Mouse (Mus musculus) CH12.LX (cell line): ENCODE measurements around the gene Pcbd2. TPM values are rescaled to one million over a fixed set of nuclear protein-coding genes. Genes with fewer than 3 reads are reported as not detected.

Source experiments
- DNase-seq: peaks from one replicate; pipeline ENCODE4 v3.0.0-alpha.2; 2013; ENCODE audit errors: extremely low read depth
- H3K27ac ChIP-seq: 2 replicates; pipeline ENCODE4 v1.5.1; 2012; ENCODE audit warnings: low read depth, mild to moderate bottlenecking, control low read depth, moderate library complexity; ENCODE audit not compliant: insufficient read depth
- H3K27me3 ChIP-seq: replicated peaks from 2 replicates; pipeline ENCODE3; 2012; ENCODE audit warnings: inconsistent platforms
- H3K36me3 ChIP-seq, 2 experiments: replicated peaks in 1 of 2; 2 replicates each; pipeline versions ENCODE3 to v1.6.1; 2012; ENCODE audit warnings: inconsistent platforms in 1 of 2, low read length in 1 of 2, mild to moderate bottlenecking in 1 of 2, mixed read lengths in 1 of 2, moderate library complexity in 1 of 2; ENCODE audit not compliant: control insufficient read depth in 1 of 2, insufficient read depth in 1 of 2
- H3K4me1 ChIP-seq, 2 experiments: 2 replicates each; pipeline ENCODE4 v1.6.1; 2012; ENCODE audit warnings: inconsistent platforms in 1 of 2, moderate library complexity in 1 of 2; ENCODE audit not compliant: insufficient read depth in 2 of 2, control insufficient read depth in 1 of 2
- H3K4me2 ChIP-seq: 2 replicates; pipeline ENCODE4 v1.6.1; 2012; ENCODE audit warnings: low read depth, mild to moderate bottlenecking, control low read depth; ENCODE audit not compliant: poor library complexity, insufficient read depth, severe bottlenecking
- H3K4me3 ChIP-seq, 3 experiments: fragments of 150-350 bp in 1 of 3; sonication (generic) in 1 of 3; replicated peaks in 1 of 3; 2 replicates each; pipeline versions ENCODE3 to v1.5.1; 2011 to 2012; ENCODE audit warnings: low read depth in 2 of 3, low read length in 2 of 3, mild to moderate bottlenecking in 2 of 3, moderate library complexity in 2 of 3, control low read depth in 1 of 3, improper control_type of control experiment in 1 of 3, inconsistent platforms in 1 of 3, mixed read lengths in 1 of 3; ENCODE audit not compliant: poor library complexity in 1 of 3
- H3K79me2 ChIP-seq: replicated peaks from 2 replicates; pipeline ENCODE4 v1.6.1; 2012; ENCODE audit warnings: mild to moderate bottlenecking, moderate library complexity; ENCODE audit not compliant: control insufficient read depth, poor library complexity, insufficient read depth, severe bottlenecking; ENCODE audit errors: extremely low read depth
- H3K9ac ChIP-seq: 2 replicates; pipeline ENCODE4 v1.6.1; 2012; ENCODE audit warnings: low read depth, mild to moderate bottlenecking, control low read depth, moderate library complexity; ENCODE audit not compliant: insufficient read depth
- H3K9me3 ChIP-seq: replicated peaks from 2 replicates; pipeline ENCODE3; 2012; ENCODE audit warnings: low read length, inconsistent platforms, mixed read lengths
- EP300 ChIP-seq: IDR thresholded peaks from 2 replicates; pipeline ENCODE4 v1.6.1; 2011; ENCODE audit warnings: low read length, improper control_type of control experiment
- SIN3A ChIP-seq: IDR thresholded peaks from 2 replicates; pipeline ENCODE4 v1.6.1; 2012; ENCODE audit warnings: low read length, improper control_type of control experiment, inconsistent platforms
- TCF12 ChIP-seq: IDR thresholded peaks from 2 replicates; pipeline ENCODE4 v1.6.1; 2014; ENCODE audit warnings: low read depth, mild to moderate bottlenecking, inconsistent platforms, low read length, improper control_type of control experiment
- dilution Hi-C: fragments of 300-500 bp; cut with MboI; formaldehyde crosslinking; loops from 2 replicates; pipeline ENCODE4 v1.14.3; 2020; ENCODE audit warnings: low sequenced_read_pairs; ENCODE audit not compliant: extremely low pct_unique_long_range_greater_than_20kb, extremely low pct_ligation_motif_present
- in situ Hi-C: fragments of 300-500 bp; cut with MboI; formaldehyde crosslinking; loops from 3 replicates; pipeline ENCODE4 v1.14.3; 2019; ENCODE audit warnings: low sequenced_read_pairs, low pct_ligation_motif_present, low pct_unique_long_range_greater_than_20kb, mixed read lengths
- polyA plus RNA-seq: library from polyadenylated mRNA; unstranded; fragments of >175 nt; gene quantifications from 2 replicates; pipeline ENCODE4 v1.2.1, GENCODE M21; 2012; ENCODE audit warnings: low read depth; ENCODE audit not compliant: insufficient read length
- total RNA-seq, 2 experiments: library from RNA; depleted of rRNA; stranded (reverse); fragments of 300-350 nt in 1 of 2; fragments of >200 nt in 1 of 2; gene quantifications; 2 replicates each; pipeline ENCODE4 v1.2.3; 2012 to 2014

Gene Pcbd2
- total and polyA plus RNA-seq, 3 experiments: 20.6 to 44.9 (median 32.1) TPM

DNA sequence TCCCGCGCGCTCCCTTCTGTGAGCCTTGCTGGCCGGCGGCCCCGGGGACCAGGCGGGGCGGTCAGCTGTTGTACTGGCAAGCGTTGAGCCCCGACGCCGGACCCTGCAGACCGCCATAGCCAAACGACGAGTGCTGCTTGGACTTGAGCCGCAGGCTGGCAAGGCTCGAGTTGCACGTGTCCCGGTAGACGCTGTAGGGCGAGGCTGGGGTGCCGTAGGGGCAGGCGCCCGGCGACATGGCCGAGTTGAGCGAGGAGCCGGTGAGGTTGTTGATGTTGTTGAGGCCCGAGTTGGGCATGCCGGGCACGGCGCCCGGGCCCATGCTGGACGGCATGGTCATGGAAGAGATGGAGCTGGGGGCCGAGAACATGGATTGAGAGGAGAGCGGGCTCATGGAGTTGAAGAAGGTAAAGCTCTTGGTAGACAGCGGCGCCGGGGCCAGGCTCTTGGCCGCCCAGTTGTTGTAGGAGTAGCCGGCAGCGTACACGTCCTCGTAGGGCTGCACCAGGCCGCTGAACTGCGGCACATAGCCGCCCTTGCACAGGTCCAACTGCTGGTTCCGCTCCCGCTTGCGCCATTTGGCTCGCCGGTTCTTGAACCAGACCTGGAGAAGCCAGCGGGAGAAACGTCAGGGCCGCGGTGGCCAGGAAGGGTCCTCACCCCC, 99.0 kb downstream of the Pcbd2 start:
- Histone ChIP-seq H3K4me2 (no peak overlapping the region), H3K9me3 (peaks cover 15% of the 10 kb centered on the region), H3K27ac (no peak overlapping the region), H3K4me1 (no peaks in the 10 kb centered on the region), H3K79me2 (no peaks in the 10 kb centered on the region), H3K27me3 (peaks cover 4% of the 10 kb centered on the region), H3K9ac (no peak overlapping the region), H3K4me3 (no peak overlapping the region), H3K36me3 (no peaks in the 10 kb centered on the region)
- no peak for DNase-seq
- TF ChIP-seq TCF12 (no peak), SIN3A (no peak), EP300 (no peak)
- in situ Hi-C loops (no loop called here), dilution Hi-C loops (no loop called here)

Other genes with a start within 250 kb of the Pcbd2 start
- 1.9 and 3.1 TPM in 2 replicates for gene Dbn1, start 239.3 kb upstream of the Pcbd2 start, total RNA-seq (2012; rRNA removed)
- gene Dbn1, start 239.3 kb upstream of the Pcbd2 start, total RNA-seq (2014; rRNA removed): 0.09 and 0.12 TPM in 2 replicates
- gene Dbn1, start 239.3 kb upstream of the Pcbd2 start, polyA plus RNA-seq: 0.59 and 0.72 TPM in 2 replicates
- gene Pdlim7, start 213.7 kb upstream of the Pcbd2 start, total RNA-seq (2012; rRNA removed): 8.5 and 8.7 TPM in 2 replicates
- gene Pdlim7, start 213.7 kb upstream of the Pcbd2 start, total RNA-seq (2014; rRNA removed): 6.6 and 11.2 TPM in 2 replicates
- 26.2 and 32.5 TPM in 2 replicates for gene Pdlim7, start 213.7 kb upstream of the Pcbd2 start, polyA plus RNA-seq
- gene Dok3, start 198.1 kb upstream of the Pcbd2 start, total RNA-seq (2012; rRNA removed): 38.4 and 38.8 TPM in 2 replicates
- gene Dok3, start 198.1 kb upstream of the Pcbd2 start, total RNA-seq (2014; rRNA removed): 9.0 and 9.1 TPM in 2 replicates
- gene Dok3, start 198.1 kb upstream of the Pcbd2 start, polyA plus RNA-seq: 28.1 and 30.3 TPM in 2 replicates
- 107 and 109 TPM in 2 replicates for gene Ddx41, start 190.7 kb upstream of the Pcbd2 start, total RNA-seq (2012; rRNA removed)
- 56.6 and 59.9 TPM in 2 replicates for gene Ddx41, start 190.7 kb upstream of the Pcbd2 start, total RNA-seq (2014; rRNA removed)
- gene Ddx41, start 190.7 kb upstream of the Pcbd2 start, polyA plus RNA-seq: 95.3 and 107 TPM in 2 replicates
- 17.9 and 18.6 TPM in 2 replicates for gene Fam193b, start 156.2 kb upstream of the Pcbd2 start, total RNA-seq (2012; rRNA removed)
- gene Fam193b, start 156.2 kb upstream of the Pcbd2 start, total RNA-seq (2014; rRNA removed): 9.2 and 9.4 TPM in 2 replicates
- gene Fam193b, start 156.2 kb upstream of the Pcbd2 start, polyA plus RNA-seq: 22.0 and 22.4 TPM in 2 replicates
- gene Tmed9, start 153.6 kb upstream of the Pcbd2 start, total RNA-seq (2012; rRNA removed): 196 and 222 TPM in 2 replicates
- gene Tmed9, start 153.6 kb upstream of the Pcbd2 start, total RNA-seq (2014; rRNA removed): 88.1 and 88.2 TPM in 2 replicates
- 194 and 197 TPM in 2 replicates for gene Tmed9, start 153.6 kb upstream of the Pcbd2 start, polyA plus RNA-seq
- gene B4galt7, start 127.5 kb upstream of the Pcbd2 start, total RNA-seq (2012; rRNA removed): 10.3 and 11.7 TPM in 2 replicates
- gene B4galt7, start 127.5 kb upstream of the Pcbd2 start, total RNA-seq (2014; rRNA removed): 11.0 TPM in 2 replicates
- 8.5 and 8.7 TPM in 2 replicates for gene B4galt7, start 127.5 kb upstream of the Pcbd2 start, polyA plus RNA-seq
- 29.9 and 41.0 TPM in 2 replicates for gene Caml, start 104.4 kb upstream of the Pcbd2 start, total RNA-seq (2012; rRNA removed)
- gene Caml, start 104.4 kb upstream of the Pcbd2 start, total RNA-seq (2014; rRNA removed): 49.9 and 52.9 TPM in 2 replicates
- gene Caml, start 104.4 kb upstream of the Pcbd2 start, polyA plus RNA-seq: 38.2 and 41.6 TPM in 2 replicates
- gene Ddx46, start 92.3 kb upstream of the Pcbd2 start, total RNA-seq (2012; rRNA removed): 36.1 and 46.3 TPM in 2 replicates
- 35.4 and 37.4 TPM in 2 replicates for gene Ddx46, start 92.3 kb upstream of the Pcbd2 start, total RNA-seq (2014; rRNA removed)
- gene Ddx46, start 92.3 kb upstream of the Pcbd2 start, polyA plus RNA-seq: 99.8 and 103 TPM in 2 replicates
- 22.1 and 23.2 TPM in 2 replicates for gene B230219D22Rik, start 34.2 kb upstream of the Pcbd2 start, total RNA-seq (2012; rRNA removed)
- 35.0 and 36.1 TPM in 2 replicates for gene B230219D22Rik, start 34.2 kb upstream of the Pcbd2 start, total RNA-seq (2014; rRNA removed)
- gene B230219D22Rik, start 34.2 kb upstream of the Pcbd2 start, polyA plus RNA-seq: 25.0 and 25.7 TPM in 2 replicates
- gene Txndc15, start 12.7 kb upstream of the Pcbd2 start, total RNA-seq (2012; rRNA removed): 34.6 and 39.7 TPM in 2 replicates
- 48.7 and 51.2 TPM in 2 replicates for gene Txndc15, start 12.7 kb upstream of the Pcbd2 start, total RNA-seq (2014; rRNA removed)
- 37.4 and 45.2 TPM in 2 replicates for gene Txndc15, start 12.7 kb upstream of the Pcbd2 start, polyA plus RNA-seq
- not detected in 2 replicates for gene Catsper3, start 57.2 kb downstream of the Pcbd2 start, total RNA-seq (2012; rRNA removed)
- gene Catsper3, start 57.2 kb downstream of the Pcbd2 start, total RNA-seq (2014; rRNA removed): not detected in 2 replicates
- gene Catsper3, start 57.2 kb downstream of the Pcbd2 start, polyA plus RNA-seq: not detected in 2 replicates
- not detected in 2 replicates for gene Pitx1, start 108.8 kb downstream of the Pcbd2 start, total RNA-seq (2012; rRNA removed)
- not detected in 2 replicates for gene Pitx1, start 108.8 kb downstream of the Pcbd2 start, total RNA-seq (2014; rRNA removed)
- gene Pitx1, start 108.8 kb downstream of the Pcbd2 start, polyA plus RNA-seq: not detected in 2 replicates